Comparison of ENCODE assay signal across 12 mouse cellular contexts in genomic region chr9:69249586-69249985, GRCm38 (mm10).
"Had no signal": no experiment of that assay in that cellular context is flagged by ENCODE, and none has a peak within 500 bp of the region (broad histone marks: within the 10 kb centered on the region; RNA-seq: fewer than 3 reads in every experiment).

No protein-coding gene starts in this region.

- H3K36me3 ChIP-seq: limb, embryonic 12.5 days; midbrain, embryonic 15.5 days; neural tube, embryonic 12.5 days had no signal

- H3K9ac ChIP-seq: limb, embryonic 12.5 days; liver, embryonic 14.5 days; midbrain, embryonic 15.5 days; neural tube, embryonic 12.5 days had no signal

- H3K27ac ChIP-seq: layer of hippocampus, adult 2 months; limb, embryonic 12.5 days; liver, embryonic 14.5 days; midbrain, embryonic 15.5 days; neural tube, embryonic 12.5 days; stomach, postnatal 0 days had no signal

- ATAC-seq: lung, postnatal 0 days; midbrain, embryonic 15.5 days had no signal

- H3K4me1 ChIP-seq: midbrain, embryonic 15.5 days; neural tube, embryonic 12.5 days had no signal

- DNase-seq: kidney, postnatal 10 days; kidney, postnatal 4 days; liver; lung, adult 2 months; lung, postnatal 36 days had no signal

- H3K27me3 ChIP-seq: limb, embryonic 12.5 days; midbrain, embryonic 15.5 days; neural tube, embryonic 12.5 days had no signal

- H3K4me3 ChIP-seq: layer of hippocampus, adult 2 months; limb, embryonic 12.5 days; midbrain, embryonic 15.5 days; neural tube, embryonic 12.5 days had no signal

- H3K9me3 ChIP-seq: limb, embryonic 12.5 days; midbrain, embryonic 15.5 days; neural tube, embryonic 12.5 days had no signal

- H3K4me2 ChIP-seq: limb, embryonic 12.5 days; midbrain, embryonic 15.5 days; neural tube, embryonic 12.5 days had no signal
